In genomic region chr5:125183321-125184003, GRCm38 (mm10) we compare ENCODE assay signal across 8 mouse cellular contexts. TPM values are rescaled to one million over a fixed set of nuclear protein-coding genes. Genes with fewer than 3 reads are reported as not detected.
DNase-seq lines count a peak whose midpoint lies in the region; ATAC-seq and TF ChIP-seq lines count a peak whose summit lies in the region.

No protein-coding gene starts in this region.

- no peak for DNase-seq in intestine, embryonic 14.5 days (ENCODE audit: low spot score)
- DNase-seq in T-cell, adult 2 months (ENCODE audit: low spot score), result peak; percentile 62
- DNase-seq in heart, adult 9 months (ENCODE audit: low spot score in 2 of 2), result peak; percentile 66 to 75
- no peak for DNase-seq in testis, postnatal 10 days (ENCODE audit: low spot score)
- no peak for DNase-seq in B cell, adult 2 months

- no peak for TF ChIP-seq CTCF in intestine, postnatal 0 days (IDR thresholded peaks at IDR 0.05; ENCODE audit: low read depth)

- H3K27ac ChIP-seq in intestine, embryonic 14.5 days (ENCODE audit: low read depth), result peak overlapping the region; percentile 92; the same call in 1 of the 2 replicates
- no peak overlapping the region for H3K27ac ChIP-seq in intestine, postnatal 0 days (ENCODE audit: low read depth, low read length)
- H3K27ac ChIP-seq in liver, embryonic 12.5 days, result no peak overlapping the region

- no peak for ATAC-seq in intestine, embryonic 14.5 days (replicated peaks; ENCODE audit: low FRiP score, low TSS enrichment, low read depth)
- ATAC-seq in intestine, postnatal 0 days, result no peak
- no peak for ATAC-seq in liver, embryonic 12.5 days
- ATAC-seq in neutrophil, adult 5-6 weeks (ENCODE audit: extremely low read depth, insufficient number of reproducible peaks, low FRiP score, poor library complexity, severe bottlenecking), result peak; percentile 11; the same call in 1 of the 2 replicates

- H3K36me3 ChIP-seq in intestine, embryonic 14.5 days (ENCODE audit: control insufficient read depth, insufficient read depth, low read length), result no peaks in the 10 kb centered on the region
- H3K36me3 ChIP-seq in intestine, postnatal 0 days (ENCODE audit: control insufficient read depth, insufficient read depth), result no peaks in the 10 kb centered on the region
- no peaks in the 10 kb centered on the region for H3K36me3 ChIP-seq in liver, embryonic 12.5 days

- H3K4me3 ChIP-seq in intestine, embryonic 14.5 days (ENCODE audit: low read depth, low read length), result no peak overlapping the region
- no peak overlapping the region for H3K4me3 ChIP-seq in intestine, postnatal 0 days (ENCODE audit: low read depth, low read length)
- no peak overlapping the region for H3K4me3 ChIP-seq in liver, embryonic 12.5 days

- 37% methylated on average over 23 of the region's 23 CpGs for WGBS in intestine, embryonic 14.5 days
- WGBS in intestine, postnatal 0 days, result 51% methylated on average over 23 of the region's 23 CpGs
- WGBS in liver, embryonic 12.5 days (ENCODE audit: insufficient replicate concordance), result 14% methylated on average over 23 of the region's 23 CpGs

- H3K4me1 ChIP-seq in intestine, embryonic 14.5 days (replicated peaks; ENCODE audit: control insufficient read depth, insufficient read depth, low read length), result peaks cover 32% of the 10 kb centered on the region
- no peaks in the 10 kb centered on the region for H3K4me1 ChIP-seq in intestine, postnatal 0 days (replicated peaks; ENCODE audit: control insufficient read depth, insufficient read depth, low read length)
- H3K4me1 ChIP-seq in liver, embryonic 12.5 days, result peaks cover 25% of the 10 kb centered on the region

- H3K4me2 ChIP-seq in intestine, embryonic 14.5 days (ENCODE audit: low read length), result no peak overlapping the region
- H3K4me2 ChIP-seq in intestine, postnatal 0 days (replicated peaks; ENCODE audit: low read depth), result no peak overlapping the region
- peak overlapping the region; percentile 12; the same call in 1 of the 2 replicates for H3K4me2 ChIP-seq in liver, embryonic 12.5 days

- H3K27me3 ChIP-seq in intestine, embryonic 14.5 days (replicated peaks; ENCODE audit: control insufficient read depth, insufficient read depth, low read length), result no peaks in the 10 kb centered on the region
- no peaks in the 10 kb centered on the region for H3K27me3 ChIP-seq in intestine, postnatal 0 days (replicated peaks; ENCODE audit: control insufficient read depth, insufficient read depth, low read length)
- H3K27me3 ChIP-seq in liver, embryonic 12.5 days (replicated peaks), result peaks cover 49% of the 10 kb centered on the region

- no peaks in the 10 kb centered on the region for H3K9me3 ChIP-seq in intestine, embryonic 14.5 days (ENCODE audit: control insufficient read depth, low read length)
- no peaks in the 10 kb centered on the region for H3K9me3 ChIP-seq in intestine, postnatal 0 days (ENCODE audit: control insufficient read depth)
- no peaks in the 10 kb centered on the region for H3K9me3 ChIP-seq in liver, embryonic 12.5 days (replicated peaks)

- no peak overlapping the region for H3K9ac ChIP-seq in intestine, embryonic 14.5 days (ENCODE audit: low read length)
- H3K9ac ChIP-seq in intestine, postnatal 0 days (ENCODE audit: low read depth, low read length), result no peak overlapping the region
- no peak overlapping the region for H3K9ac ChIP-seq in liver, embryonic 12.5 days

RNA-seq across cellular contexts. Expression of gene Ncor2, which starts 4.4 kb away (rescaled TPM):
- polyA plus RNA-seq in intestine, embryonic 14.5 days (2014; fragmentation: Nextera tagmentation; extraction: Ambion mirVana), result 26.1 and 27.5 TPM in 2 replicates
- 7.1 and 7.6 TPM in 2 replicates for polyA plus RNA-seq in intestine, postnatal 0 days (2015; fragmentation: Nextera tagmentation; extraction: Ambion mirVana)
- 9.7 and 10.0 TPM in 2 replicates for polyA plus RNA-seq in liver, embryonic 12.5 days (2016; fragmentation: Nextera tagmentation; extraction: Ambion mirVana)
- 16.9 and 23.6 TPM in 2 replicates for total RNA-seq in neutrophil, adult 5-6 weeks (2017)

Comparison
In these comparisons a context has a peak if more than half of its experiments do, and no peak if none do; other contexts are left out.
1. DNase-seq: peak in T-cell, adult 2 months (single experiment) and heart, adult 9 months (2 of 2); none in intestine, embryonic 14.5 days (single experiment), testis, postnatal 10 days (single experiment) and B cell, adult 2 months (0 of 2).